Mouse (Mus musculus): ENCODE data around the gene Olfr331.
"Not testable (repeated sequence)": the region's sequence is repeated elsewhere in the genome, so short reads cannot be mapped to it uniquely, and the experiment has no call there.

Olfr331 gene

GRCm38 (mm10) chr11:58502472-58502871, at the start of gene Olfr331:
Gene Olfr331 (minus strand): TSS chr11:58502572.
- DNase-seq (ENCODE audit: low spot score in 2 of 2), result not testable (repeated sequence)

GRCm38 (mm10) chr11:58546322-58546721, 44.0 kb upstream of the Olfr331 start, which contains the start of gene Olfr329-ps:
Gene Olfr329-ps (minus strand): TSS chr11:58546422.
- DNase-seq (ENCODE audit: low spot score in 2 of 2), result no peak

GRCm38 (mm10) chr11:58534736-58535135, 32.4 kb upstream of the Olfr331 start, which contains the start of gene Olfr330:
Gene Olfr330 (minus strand): TSS chr11:58534836.
- DNase-seq (ENCODE audit: low spot score in 2 of 2), result not testable (repeated sequence)

GRCm38 (mm10) chr11:58519756-58520155, 17.4 kb upstream of the Olfr331 start:
- DNase-seq (ENCODE audit: low spot score in 2 of 2), result peak; percentile 22 to 26

GRCm38 (mm10) chr11:58518916-58519315, 16.5 kb upstream of the Olfr331 start:
- DNase-seq (ENCODE audit: low spot score in 2 of 2), result peak; percentile 80 to 81

GRCm38 (mm10) chr11:58509058-58509457, 6.7 kb upstream of the Olfr331 start:
- not testable (repeated sequence) for DNase-seq (ENCODE audit: low spot score in 2 of 2)

GRCm38 (mm10) chr11:58499290-58499689, 3.1 kb downstream of the Olfr331 start:
- no peak for DNase-seq (ENCODE audit: low spot score in 2 of 2)

- DNase-seq (ENCODE audit: low spot score in 2 of 2), result no peak
These were observed 3.6 kb downstream of the Olfr331 start for GRCm38 (mm10) chr11:58498761-58499160.

- no peak for DNase-seq (ENCODE audit: low spot score in 2 of 2)
These were observed 9.9 kb downstream of the Olfr331 start, which contains the start of gene Olfr332 for GRCm38 (mm10) chr11:58492455-58492854. Gene Olfr332 (minus strand): TSS chr11:58492555.

GRCm38 (mm10) chr11:58462170-58462569, 40.2 kb downstream of the Olfr331 start, which contains the start of gene Olfr30:
Gene Olfr30 (minus strand): TSS chr11:58462270.
- DNase-seq (ENCODE audit: low spot score in 2 of 2), result no peak

- DNase-seq (ENCODE audit: low spot score in 2 of 2), result no peak
These were observed 48.8 kb downstream of the Olfr331 start for GRCm38 (mm10) chr11:58453592-58453991.

- DNase-seq (ENCODE audit: low spot score in 2 of 2), result no peak
These were observed 49.6 kb downstream of the Olfr331 start, which contains the start of gene Lypd9 for GRCm38 (mm10) chr11:58452759-58453158. Gene Lypd9 (minus strand): TSS chr11:58452923.

All from spleen, postnatal 10 days (tissue).